Mouse (Mus musculus): ENCODE measurements around the gene Csnk1e. TPM values are rescaled to one million over a fixed set of nuclear protein-coding genes. Genes with fewer than 3 reads are reported as not detected.

The Csnk1e gene
- polyA plus RNA-seq, 2 experiments: 3.7 to 9.8 TPM

DNA sequence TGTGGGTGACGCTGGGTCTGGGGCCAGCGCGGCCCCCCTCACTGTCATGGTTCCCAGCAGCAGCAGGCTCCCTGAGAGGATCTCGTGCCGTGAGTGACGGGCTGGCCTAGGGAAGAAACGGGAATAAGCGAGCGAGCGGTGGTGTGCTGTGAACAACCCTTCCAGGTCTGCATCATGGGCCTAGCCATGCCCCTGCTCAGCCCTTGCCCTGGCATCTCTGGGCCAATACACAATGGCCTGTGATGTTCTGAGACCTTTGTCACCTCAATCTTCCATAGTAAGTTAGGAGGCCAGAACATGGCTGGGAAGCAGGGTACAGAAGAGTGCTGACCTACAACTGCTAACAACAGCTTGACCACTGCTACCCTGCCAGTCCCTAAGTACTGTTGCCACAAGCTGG is 76.8 kb downstream of the Csnk1e start:
- no peaks in the 10 kb centered on the region; a peak in 1 of 4 replicates for H3K4me1 ChIP-seq (replicated peaks; ENCODE audit: control insufficient read depth in 2 of 2, insufficient read depth in 2 of 2, low read length in 1 of 2)
- WGBS (ENCODE audit: insufficient replicate concordance): 79% methylated on average over 10 of the region's 10 CpGs
- H3K4me3 ChIP-seq (ENCODE audit: insufficient read depth in 1 of 2, low read depth in 2 of 2, low read length in 2 of 2): no peak overlapping the region
- no peaks in the 10 kb centered on the region for H3K36me3 ChIP-seq (replicated peaks; ENCODE audit: control insufficient read depth, insufficient read depth, low read depth)
- DNase-seq (ENCODE audit: low read depth in 3 of 3, low spot score in 3 of 3): no peak
- H3K9me3 ChIP-seq (ENCODE audit: control insufficient read depth, low read length): no peaks in the 10 kb centered on the region
- no peak overlapping the region for H3K27ac ChIP-seq
- no peak overlapping the region for H3K9ac ChIP-seq (replicated peaks)
- no peaks in the 10 kb centered on the region for H3K27me3 ChIP-seq (ENCODE audit: control insufficient read depth, insufficient read depth, low read length)
- no peak overlapping the region for H3K4me2 ChIP-seq (ENCODE audit: low read depth)
- TF ChIP-seq EP300 (IDR thresholded peaks at IDR 0.05; ENCODE audit: low read depth) (no peak), CTCF (IDR thresholded peaks at IDR 0.05; ENCODE audit: low read depth) (no peak)
- no peak for ATAC-seq (ENCODE audit: insufficient read depth)

DNA sequence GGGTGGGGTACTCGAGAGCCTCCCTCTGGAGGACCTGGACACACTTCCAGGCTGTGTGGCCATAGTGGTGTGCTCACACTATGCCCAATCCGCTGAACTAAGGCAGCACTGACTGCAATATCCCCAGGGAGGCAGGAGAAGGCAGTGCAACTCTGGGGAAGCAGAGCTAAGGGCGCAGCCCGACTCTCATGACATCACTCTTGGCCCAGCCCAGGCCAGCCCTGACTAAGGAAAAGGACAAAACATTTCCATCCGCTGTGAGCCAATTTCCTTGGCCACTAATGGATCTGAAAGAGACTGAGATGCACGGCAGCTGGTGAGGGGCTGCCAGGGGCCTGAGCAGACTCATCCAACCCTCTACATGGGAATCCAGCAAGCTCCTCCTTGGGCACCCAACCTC is 77.7 kb downstream of the Csnk1e start:
- Histone ChIP-seq H3K9me3 (ENCODE audit: control insufficient read depth, low read length) (no peaks in the 10 kb centered on the region), H3K27me3 (ENCODE audit: control insufficient read depth, insufficient read depth, low read length) (no peaks in the 10 kb centered on the region), H3K36me3 (replicated peaks; ENCODE audit: control insufficient read depth, insufficient read depth, low read depth) (no peaks in the 10 kb centered on the region), H3K9ac (replicated peaks) (no peak overlapping the region), H3K4me3 (ENCODE audit: insufficient read depth in 1 of 2, low read depth in 2 of 2, low read length in 2 of 2) (no peak overlapping the region), H3K4me1 (replicated peaks; ENCODE audit: control insufficient read depth in 2 of 2, insufficient read depth in 2 of 2, low read length in 1 of 2) (no peaks in the 10 kb centered on the region; a peak in 1 of 4 replicates), H3K27ac (no peak overlapping the region), H3K4me2 (ENCODE audit: low read depth) (no peak overlapping the region)
- DNase-seq (ENCODE audit: low read depth in 3 of 3, low spot score in 3 of 3) (no peak), ATAC-seq (ENCODE audit: insufficient read depth) (no peak)
- TF ChIP-seq CTCF (IDR thresholded peaks at IDR 0.05; ENCODE audit: low read depth) (no peak), EP300 (IDR thresholded peaks at IDR 0.05; ENCODE audit: low read depth) (no peak)
- 72% methylated on average over 6 of the region's 6 CpGs for WGBS (ENCODE audit: insufficient replicate concordance)

DNA sequence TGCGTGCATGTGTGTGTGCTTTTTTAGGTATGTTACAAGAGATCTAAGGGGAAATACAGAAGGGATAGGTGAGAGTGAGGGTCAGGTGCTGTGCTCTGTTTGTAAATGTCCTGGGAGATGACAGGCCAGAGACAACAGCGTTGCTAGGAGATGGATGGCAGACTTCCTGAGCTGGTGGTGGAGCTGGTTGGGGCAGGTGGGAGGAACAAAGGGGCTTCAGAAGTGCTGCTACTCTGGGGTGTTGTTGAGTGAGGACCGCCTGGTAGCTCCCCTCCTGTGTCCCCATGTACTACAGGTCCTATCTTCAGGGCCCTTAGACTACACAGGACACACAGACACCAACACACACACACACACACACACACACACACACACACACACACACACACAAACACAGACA is 80.6 kb downstream of the Csnk1e start:
- no peaks in the 10 kb centered on the region; a peak in 1 of 4 replicates for H3K4me1 ChIP-seq (replicated peaks; ENCODE audit: control insufficient read depth in 2 of 2, insufficient read depth in 2 of 2, low read length in 1 of 2)
- H3K27me3 ChIP-seq (ENCODE audit: control insufficient read depth, insufficient read depth, low read length): no peaks in the 10 kb centered on the region
- no peak overlapping the region for H3K4me3 ChIP-seq (ENCODE audit: insufficient read depth in 1 of 2, low read depth in 2 of 2, low read length in 2 of 2)
- 74% methylated on average over 3 of the region's 3 CpGs for WGBS (ENCODE audit: insufficient replicate concordance)
- no peak overlapping the region for H3K9ac ChIP-seq (replicated peaks)
- no peak for TF ChIP-seq CTCF (IDR thresholded peaks at IDR 0.05; ENCODE audit: low read depth)
- ATAC-seq (ENCODE audit: insufficient read depth) (no peak), DNase-seq (ENCODE audit: low read depth in 3 of 3, low spot score in 3 of 3) (no peak)
- H3K36me3 ChIP-seq (replicated peaks; ENCODE audit: control insufficient read depth, insufficient read depth, low read depth): no peaks in the 10 kb centered on the region
- no peaks in the 10 kb centered on the region for H3K9me3 ChIP-seq (ENCODE audit: control insufficient read depth, low read length)
- no peak overlapping the region for H3K27ac ChIP-seq
- no peak overlapping the region for H3K4me2 ChIP-seq (ENCODE audit: low read depth)

DNA sequence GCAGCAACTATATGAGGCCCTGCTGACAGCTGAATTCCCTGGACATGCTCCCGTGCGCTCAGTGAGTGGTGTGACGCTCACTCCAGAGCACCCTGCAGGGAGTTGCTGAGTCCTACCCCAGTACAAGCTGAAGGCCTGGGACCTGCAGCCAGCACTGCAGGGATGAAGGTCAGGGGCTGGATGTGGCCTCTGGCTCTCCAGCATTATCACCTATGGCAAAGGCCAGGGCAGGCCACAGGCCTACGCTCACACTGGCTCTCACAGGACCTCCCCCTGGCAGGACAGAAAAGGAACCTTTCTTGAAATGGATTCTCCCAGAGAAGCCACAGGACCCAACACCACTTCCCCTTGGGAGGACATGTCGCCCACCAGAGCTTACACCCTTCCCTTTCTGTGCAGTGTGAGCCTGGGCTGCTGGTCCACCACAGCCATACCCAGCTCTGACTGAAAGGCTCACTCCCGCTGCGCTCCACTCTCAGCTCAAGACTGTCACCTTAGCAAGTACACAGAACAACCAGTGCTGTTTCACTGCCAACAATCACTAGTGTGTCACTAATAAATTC is 85.0 kb downstream of the Csnk1e start:
- no peaks in the 10 kb centered on the region for H3K27me3 ChIP-seq (ENCODE audit: control insufficient read depth, insufficient read depth, low read length)
- DNase-seq (ENCODE audit: low read depth in 3 of 3, low spot score in 3 of 3) (no peak), ATAC-seq (ENCODE audit: insufficient read depth) (peak; percentile 29; the same call in 1 of the 2 replicates)
- H3K27ac ChIP-seq: no peak overlapping the region
- no peaks in the 10 kb centered on the region for H3K36me3 ChIP-seq (replicated peaks; ENCODE audit: control insufficient read depth, insufficient read depth, low read depth)
- no peak overlapping the region for H3K9ac ChIP-seq (replicated peaks)
- H3K4me3 ChIP-seq (ENCODE audit: insufficient read depth in 1 of 2, low read depth in 2 of 2, low read length in 2 of 2): no peak overlapping the region
- no peak overlapping the region for H3K4me2 ChIP-seq (ENCODE audit: low read depth)
- no peaks in the 10 kb centered on the region; a peak in 1 of 4 replicates for H3K4me1 ChIP-seq (replicated peaks; ENCODE audit: control insufficient read depth in 2 of 2, insufficient read depth in 2 of 2, low read length in 1 of 2)
- no peak for TF ChIP-seq EP300 (IDR thresholded peaks at IDR 0.05; ENCODE audit: low read depth)
- no peak for TF ChIP-seq CTCF (IDR thresholded peaks at IDR 0.05; ENCODE audit: low read depth)
- 72% methylated on average over 7 of the region's 7 CpGs for WGBS (ENCODE audit: insufficient replicate concordance)
- no peaks in the 10 kb centered on the region for H3K9me3 ChIP-seq (ENCODE audit: control insufficient read depth, low read length)

DNA sequence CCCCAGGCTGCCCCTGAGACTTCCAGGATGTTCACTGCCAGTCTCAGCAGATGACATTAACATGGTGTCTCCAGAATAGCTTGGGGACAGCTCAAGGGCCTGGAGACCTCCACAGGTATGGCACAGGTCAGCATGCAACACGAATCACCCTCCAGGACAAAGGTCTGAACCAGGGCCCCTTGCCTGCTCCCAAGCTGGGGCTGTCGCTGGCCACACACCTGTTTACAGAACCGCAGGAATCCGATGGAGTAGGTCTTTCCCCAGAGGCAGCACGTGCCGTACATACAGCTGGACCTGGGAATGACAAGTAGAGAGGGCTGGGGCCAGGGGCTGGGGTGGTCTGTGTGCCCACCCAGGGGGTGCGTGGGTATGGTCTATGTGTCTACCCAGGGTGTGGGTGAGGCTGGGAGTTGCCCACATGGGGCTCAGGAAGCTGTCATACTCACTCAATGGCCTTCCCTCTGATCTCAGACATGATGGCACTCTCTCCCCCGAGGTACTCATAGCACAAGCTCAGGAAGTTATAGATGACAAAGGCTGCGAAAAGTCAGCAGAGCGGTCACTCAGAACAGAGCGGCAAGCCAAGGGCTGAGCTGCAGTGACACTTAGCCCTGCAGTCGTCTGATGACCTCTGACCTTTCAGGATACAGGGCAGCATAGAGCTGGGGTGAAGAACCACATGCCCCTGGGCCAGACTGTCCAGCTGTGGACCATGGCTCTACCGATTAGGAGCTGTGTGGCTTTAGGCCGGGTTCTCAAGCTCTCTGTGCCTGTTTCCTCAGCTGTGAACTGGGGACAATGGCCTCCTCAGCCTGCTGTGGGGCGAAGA is 85.7 kb downstream of the Csnk1e start:
- DNase-seq (ENCODE audit: low read depth in 3 of 3, low spot score in 3 of 3): no peak
- TF ChIP-seq CTCF (IDR thresholded peaks at IDR 0.05; ENCODE audit: low read depth) (no peak), EP300 (IDR thresholded peaks at IDR 0.05; ENCODE audit: low read depth) (no peak)
- Histone ChIP-seq H3K4me1 (replicated peaks; ENCODE audit: control insufficient read depth in 2 of 2, insufficient read depth in 2 of 2, low read length in 1 of 2) (no peaks in the 10 kb centered on the region; a peak in 1 of 4 replicates), H3K4me2 (ENCODE audit: low read depth) (no peak overlapping the region), H3K36me3 (replicated peaks; ENCODE audit: control insufficient read depth, insufficient read depth, low read depth) (no peaks in the 10 kb centered on the region), H3K27ac (no peak overlapping the region), H3K9ac (replicated peaks) (no peak overlapping the region), H3K9me3 (ENCODE audit: control insufficient read depth, low read length) (no peaks in the 10 kb centered on the region), H3K27me3 (ENCODE audit: control insufficient read depth, insufficient read depth, low read length) (no peaks in the 10 kb centered on the region), H3K4me3 (ENCODE audit: insufficient read depth in 1 of 2, low read depth in 2 of 2, low read length in 2 of 2) (no peak overlapping the region)
- no peak for ATAC-seq (ENCODE audit: insufficient read depth)
- WGBS (ENCODE audit: insufficient replicate concordance): 69% methylated on average over 15 of the region's 15 CpGs
